Mouse (Mus musculus): Measurements from ENCODE around the gene Ttll12.

The Ttll12 gene

DNA sequence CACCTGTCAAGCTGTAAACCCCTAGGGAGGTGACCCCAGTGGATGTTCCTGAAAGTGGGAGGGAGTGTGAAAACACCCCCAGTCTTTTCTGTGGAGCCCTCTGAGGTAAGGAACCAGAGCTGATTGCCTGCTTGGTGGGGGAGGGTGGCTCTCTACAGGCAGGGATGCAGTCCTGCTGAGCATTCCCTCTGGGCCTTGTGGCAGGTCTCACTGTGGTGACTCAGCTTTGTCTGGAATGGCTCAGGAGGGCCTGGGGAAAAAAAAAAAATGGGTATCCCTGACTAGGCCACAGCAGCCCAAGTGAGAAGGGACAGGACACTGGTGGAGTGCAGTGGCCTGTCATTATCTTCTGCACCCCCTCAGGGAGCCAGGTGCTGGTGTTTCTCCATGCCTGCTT lies 1.8 kb downstream of the Ttll12 start:
- no peak for DNase-seq

DNA sequence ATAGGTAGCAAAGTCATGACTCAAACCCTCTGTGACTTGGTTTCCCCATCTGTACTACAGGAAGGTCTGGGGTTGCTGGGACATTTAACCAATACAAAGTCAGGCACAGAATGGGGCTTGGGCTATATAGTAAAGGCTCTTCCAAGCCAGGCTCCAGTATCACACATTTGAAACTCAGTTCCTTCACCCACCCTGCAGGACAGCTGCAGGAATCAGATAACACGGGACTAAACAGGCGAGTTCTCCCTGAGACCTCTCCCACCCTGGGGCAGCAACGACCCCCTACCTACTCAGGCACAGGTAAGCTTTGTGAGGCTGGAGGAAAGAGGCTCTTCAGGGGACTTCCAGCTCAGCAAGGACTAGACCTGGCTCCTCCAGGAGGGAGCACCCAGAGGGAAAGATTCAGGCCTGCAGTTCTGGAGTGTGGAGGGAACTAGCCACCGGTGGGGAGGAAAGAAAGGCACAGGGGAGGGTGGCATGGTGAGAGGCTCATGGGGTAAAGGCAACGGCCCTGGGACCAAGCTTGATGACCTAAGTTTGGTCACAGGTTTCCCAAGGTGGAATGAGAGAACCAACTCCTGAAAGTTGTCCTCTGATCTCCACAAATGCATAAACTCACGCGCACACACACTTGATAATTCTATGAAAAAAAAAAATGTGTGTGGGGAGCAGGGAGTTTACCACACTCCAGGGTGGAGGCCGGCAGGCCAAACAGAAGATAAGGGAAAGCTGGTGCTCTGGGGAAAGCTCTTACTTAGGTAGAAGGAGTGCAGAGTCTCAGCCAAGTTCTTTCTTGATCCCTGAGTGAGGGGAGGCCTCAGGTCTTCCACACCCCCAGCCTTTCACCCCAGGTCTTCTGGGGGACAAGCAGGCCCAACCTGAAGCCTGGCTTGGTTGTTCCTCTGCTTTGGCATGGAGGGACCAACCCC lies 2.4 kb downstream of the Ttll12 start:
- DNase-seq, result no peak

DNA sequence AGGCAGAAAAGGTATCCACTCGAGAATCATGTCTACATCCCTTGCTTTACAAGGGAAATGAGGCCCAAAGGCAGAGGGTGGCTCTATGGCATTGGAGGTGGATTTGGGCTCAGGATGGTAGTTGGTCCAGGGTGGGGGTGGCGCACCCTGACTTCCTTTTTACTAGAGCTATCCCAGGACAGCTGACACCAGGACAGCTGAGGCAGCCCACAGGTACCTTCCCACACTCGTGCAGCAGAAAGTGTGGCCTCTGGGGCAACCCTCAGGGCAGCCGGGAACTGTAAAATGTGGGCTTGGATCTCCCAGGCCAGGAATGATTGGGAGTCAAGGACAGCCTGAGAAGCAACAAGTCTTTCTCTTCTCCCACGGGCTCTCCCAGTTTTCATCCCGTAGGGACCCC lies 3.2 kb downstream of the Ttll12 start:
- no peak for DNase-seq

DNA sequence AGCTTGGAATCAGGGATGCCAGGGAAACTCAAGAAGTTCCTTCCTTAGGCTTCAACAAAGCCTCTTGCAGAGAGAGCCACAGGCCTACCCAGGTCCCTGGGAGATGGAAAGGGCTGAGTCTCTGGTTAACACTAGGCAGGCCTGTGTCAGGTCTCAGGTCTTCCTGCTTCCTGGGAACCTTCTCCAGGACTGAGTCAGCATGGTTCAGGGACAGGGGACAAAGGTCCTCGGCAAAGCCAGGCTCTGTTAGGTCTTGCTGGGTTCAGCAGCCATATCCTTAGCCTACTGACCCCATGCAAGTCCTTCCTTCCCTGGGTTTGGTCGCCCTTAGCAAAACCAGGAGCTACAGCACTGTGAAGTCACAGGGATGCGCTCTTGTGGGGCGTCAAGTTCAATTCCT lies 4.1 kb downstream of the Ttll12 start:
- no peak for DNase-seq

DNA sequence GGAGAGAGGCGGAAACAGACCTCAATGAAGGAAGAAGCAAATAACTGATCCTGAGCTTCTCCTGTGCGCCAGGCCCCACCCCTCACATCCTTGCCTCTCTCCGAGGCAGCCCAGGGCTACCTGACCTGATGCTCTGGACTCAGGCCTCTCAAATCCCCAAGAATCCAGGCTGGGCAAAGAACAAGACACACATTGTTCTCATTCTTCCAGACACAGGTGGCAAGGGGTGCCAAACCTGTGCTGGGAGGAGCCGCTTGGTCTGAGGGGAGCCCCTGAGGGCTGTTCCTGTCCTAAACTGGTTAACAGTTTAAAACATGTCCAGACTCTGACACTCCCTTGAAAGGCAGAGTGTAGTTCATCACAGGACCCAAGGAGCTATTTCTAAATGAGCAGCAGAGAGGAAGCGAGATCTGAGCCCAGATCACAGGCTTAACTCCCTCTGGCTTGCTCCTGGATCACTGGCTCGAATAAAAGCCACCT lies 10.2 kb downstream of the Ttll12 start:
- no peak for DNase-seq

DNA sequence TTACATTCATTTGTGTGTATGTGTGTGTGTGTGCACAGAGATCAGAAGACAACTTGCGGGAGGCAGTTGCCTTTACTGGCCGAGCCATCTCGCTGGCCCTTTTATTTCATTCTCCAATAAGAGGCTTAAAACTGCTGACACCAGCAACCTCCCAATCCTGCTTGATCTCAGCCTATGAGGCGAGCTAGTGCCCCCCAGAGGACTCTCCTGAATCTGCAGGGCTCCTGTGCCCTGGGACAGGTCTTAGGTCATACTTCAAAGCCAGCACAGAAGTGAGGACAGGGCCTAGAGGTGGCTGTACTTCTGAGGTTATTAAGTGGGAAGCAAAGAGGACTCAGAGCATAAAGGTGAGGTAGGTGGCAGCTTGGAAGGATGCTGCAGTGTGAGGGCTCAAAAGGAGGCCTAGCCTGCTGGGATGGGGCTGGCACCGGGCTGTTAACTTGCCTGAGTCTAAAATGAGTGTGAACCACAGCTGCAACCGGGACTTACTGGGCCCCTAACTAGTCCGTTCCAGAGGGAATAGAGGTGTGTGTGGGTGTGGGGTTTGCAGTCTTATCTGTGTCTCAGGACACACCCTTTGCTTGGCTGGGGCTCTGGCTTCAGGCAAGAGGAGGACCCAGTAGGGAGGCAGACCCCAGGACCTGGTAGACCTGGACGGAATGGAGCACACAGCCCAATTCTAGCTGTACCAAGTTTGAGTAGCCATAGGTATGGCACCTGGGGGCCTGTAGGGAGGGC lies 11.4 kb downstream of the Ttll12 start:
- peak; percentile 38 to 46 for DNase-seq

DNA sequence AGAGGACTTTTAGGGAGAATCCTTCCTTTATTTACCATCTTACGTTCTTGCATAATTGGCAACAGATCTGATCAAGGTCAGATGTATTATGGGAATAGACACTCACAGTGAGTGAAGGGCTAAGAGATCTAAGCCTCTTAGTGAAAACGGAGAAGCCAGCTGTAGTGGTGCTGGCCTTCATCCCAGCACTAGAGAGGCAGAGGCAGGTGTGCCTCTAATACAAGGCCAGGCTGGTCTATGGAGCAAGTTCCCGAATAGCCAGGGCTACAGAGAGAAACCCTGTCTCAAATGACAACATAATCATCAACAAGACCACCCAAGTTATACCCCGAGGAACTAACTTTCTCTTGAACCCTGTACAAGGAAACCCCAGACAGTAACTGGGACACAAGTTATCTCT lies 12.0 kb downstream of the Ttll12 start:
- no peak for DNase-seq

DNA sequence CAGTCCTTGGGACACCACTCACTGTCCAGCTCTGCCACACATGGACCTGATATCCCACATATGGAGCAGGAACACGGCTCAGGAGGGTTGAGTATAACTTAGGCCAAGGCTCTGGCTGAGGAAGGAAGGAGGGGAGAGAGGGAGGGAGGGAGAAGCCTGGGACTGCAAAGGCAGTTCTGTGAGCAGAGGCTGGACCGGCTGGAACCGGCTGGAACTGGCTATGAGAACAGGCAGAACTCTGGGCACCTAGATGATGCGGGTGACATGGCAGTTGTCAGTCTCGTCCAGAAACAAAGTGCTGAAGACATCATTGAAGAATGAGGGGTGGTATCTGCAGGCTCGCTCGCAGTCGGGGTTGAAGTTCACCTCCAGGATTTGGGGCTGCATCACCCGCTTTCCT lies 18.3 kb downstream of the Ttll12 start:
- no peak for DNase-seq

DNA sequence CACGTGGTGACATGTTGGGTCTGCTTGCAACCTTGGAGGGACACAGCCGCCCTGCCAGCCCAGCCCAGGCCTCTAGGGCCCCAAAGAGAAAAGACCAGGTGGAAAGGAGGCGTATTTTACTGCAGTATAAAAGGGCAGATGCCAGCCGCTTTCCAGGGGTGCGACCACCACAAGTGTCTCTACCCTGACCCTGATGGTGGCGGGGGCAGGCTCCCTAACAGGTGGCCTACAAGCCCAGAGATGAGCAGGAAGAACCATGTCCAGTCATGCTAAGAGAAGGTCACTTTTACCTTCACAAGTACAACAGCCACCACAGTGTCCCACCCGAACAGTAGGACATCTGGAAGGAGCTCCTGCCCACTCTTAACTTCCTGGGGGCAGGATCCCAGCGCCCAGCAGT lies 19.4 kb downstream of the Ttll12 start:
- no peak for DNase-seq

DNA sequence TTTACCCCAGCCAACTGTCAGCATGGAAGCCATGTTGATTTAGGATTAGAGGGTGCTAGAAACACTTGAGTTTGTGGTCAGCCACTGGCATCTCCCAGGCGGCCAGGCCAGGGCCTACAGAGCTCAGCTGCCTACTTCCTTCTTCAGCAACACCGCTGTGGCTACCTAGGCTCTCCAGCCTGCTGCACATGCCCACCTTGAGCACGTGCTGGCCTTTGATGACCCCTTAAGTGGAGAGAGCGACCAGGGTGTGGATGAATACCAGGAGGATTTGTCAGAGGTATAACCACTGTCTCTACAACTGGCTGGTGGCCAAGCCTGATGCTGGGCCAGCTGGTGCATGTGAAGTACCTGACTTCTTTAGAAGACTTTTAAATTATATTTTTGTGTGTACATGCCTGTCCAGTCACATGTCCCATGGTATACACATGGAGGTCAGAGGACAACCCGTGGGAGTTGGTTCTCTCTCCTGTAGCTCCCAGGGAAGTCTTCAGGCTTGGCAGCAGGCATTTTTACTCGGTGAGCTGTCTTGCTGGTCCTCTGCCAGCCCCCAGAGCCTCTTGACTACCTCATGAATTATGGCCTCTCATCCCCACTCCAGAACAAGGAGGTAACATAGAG lies 20.1 kb downstream of the Ttll12 start:
- no peak for DNase-seq

DNA sequence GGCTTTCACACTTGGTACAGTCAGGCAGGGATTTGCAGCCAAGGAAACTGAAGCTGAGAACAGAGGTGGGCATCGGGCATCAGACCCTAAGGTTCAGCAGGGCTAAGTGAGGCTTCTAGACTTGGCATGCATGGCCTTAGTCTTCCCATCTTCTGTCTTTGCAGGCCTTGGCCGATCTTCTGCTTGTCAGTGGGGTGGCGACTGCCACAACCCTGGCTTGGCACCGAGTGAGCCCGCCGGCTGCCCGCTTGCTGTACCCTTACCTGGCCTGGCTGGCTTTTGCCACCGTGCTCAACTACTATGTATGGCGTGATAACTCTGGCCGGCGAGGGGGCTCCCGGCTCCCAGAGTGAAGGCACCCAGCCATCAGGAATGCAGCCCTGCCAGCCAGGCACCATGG lies 21.4 kb downstream of the Ttll12 start:
- DNase-seq, result no peak

DNA sequence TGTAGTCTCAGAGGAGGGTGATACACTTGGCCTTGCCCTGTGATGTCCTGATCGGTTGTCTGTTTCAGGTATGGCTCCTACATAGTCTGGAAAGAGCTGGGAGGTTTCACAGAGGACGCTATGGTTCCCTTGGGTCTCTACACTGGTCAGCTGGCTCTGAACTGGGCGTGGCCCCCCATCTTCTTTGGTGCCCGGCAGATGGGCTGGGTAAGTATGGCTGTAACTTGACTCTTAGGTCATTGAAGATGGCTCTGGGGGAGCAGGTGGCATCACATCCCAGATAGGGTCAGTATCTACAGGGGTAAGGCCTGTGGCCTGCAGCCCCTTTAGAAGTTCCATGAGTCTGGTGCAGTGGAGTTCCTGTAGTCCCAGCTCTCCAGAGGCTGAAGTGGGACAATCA lies 22.8 kb downstream of the Ttll12 start:
- DNase-seq, result no peak

DNA sequence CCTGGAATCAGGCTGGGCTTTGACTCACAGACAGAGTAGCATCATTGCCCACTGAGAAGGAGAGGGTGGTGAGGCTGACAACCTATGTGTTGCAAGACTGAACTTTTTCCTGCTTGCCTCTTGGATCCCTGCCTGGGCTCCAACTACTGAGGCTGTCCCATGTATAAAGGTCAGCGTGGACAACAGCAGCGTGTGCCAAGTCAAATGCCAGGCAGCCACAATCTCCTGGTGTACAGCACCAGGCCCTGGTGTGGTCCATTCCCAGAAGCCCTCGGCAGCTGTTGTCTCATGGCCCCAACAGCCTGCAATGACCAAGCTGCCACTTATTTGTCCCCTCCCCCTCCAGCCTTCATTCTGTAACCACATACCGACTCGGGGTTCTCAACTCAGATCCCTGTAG lies 23.3 kb downstream of the Ttll12 start:
- no peak for DNase-seq

DNA sequence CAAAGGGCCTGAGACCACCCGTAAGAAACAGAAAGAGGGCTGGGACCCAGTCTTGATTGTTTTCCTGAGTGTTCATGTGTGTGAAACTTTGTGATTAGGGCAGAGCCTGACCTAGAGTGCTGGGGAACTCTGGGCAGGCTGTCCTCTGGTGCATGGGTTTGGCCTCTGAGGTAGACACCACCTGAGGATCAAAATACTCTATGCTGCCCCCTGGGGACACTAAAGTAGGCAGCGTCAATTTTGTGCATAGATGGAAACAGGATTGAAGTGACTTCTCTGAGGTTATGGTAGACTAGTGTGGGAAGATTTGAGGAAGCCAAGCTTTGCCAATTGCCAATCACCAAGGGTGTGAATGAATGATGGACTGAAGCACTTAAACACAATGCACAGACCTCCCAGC lies 24.3 kb downstream of the Ttll12 start:
- DNase-seq, result peak; percentile 25 to 27

DNA sequence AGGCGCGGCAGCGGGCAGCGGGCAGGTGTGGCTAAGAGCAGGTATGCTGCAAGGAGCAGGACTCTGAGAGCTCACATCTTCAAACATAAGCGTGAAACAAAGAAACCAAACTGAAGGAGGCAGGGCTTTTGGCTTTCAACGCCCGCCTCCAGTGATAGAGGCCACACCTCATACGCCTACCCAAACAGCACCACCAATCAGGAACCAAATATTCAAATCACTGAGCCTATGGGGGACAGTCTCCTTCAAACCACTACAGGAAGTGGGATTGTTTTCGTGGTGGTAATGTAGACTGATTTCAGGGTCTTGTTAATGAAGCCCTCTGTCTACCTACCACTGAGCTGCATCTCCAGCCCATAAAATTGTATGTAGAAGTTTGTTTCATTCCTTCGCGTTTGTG lies 25.3 kb downstream of the Ttll12 start:
- no peak for DNase-seq

DNA sequence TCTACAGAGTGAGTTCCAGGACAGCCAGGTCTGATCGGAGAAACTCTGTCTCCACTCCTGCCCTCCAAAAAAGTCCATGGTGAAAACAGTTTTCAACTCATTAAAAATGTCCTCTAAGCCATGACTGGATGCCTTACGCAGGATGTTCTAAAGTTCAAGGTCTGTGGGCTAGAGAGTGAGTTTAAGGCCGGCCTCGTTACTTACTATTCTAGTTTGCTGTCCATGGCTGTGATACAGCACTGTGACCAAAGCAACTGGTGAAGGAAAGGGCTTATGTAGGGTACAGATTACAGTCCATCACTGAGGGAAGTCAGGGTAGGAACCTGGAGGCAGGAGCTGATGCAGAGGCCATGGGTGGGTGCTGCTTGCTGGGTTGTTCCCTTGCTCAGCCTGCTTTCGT lies 26.4 kb downstream of the Ttll12 start:
- DNase-seq, result no peak

DNA sequence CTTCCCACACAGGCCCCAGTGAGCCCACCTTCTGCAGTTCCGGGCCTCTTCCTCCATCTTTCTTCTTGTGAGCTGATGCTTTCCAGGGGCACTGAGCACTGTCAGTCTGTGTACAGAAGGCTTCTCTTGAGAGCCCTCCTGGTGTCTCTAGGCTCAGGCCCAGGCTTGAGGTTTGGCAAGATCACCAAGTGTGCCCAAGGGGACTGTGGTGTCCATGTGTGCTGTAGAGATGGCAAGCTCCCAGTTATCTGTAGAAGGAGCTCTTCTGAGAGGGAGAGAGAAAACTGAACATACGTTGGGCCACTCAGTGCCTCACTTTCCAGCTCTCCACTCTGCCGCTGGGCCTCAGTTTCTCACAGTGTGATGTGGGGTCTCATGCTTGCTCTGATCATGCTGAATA lies 27.2 kb downstream of the Ttll12 start:
- no peak for DNase-seq

DNA sequence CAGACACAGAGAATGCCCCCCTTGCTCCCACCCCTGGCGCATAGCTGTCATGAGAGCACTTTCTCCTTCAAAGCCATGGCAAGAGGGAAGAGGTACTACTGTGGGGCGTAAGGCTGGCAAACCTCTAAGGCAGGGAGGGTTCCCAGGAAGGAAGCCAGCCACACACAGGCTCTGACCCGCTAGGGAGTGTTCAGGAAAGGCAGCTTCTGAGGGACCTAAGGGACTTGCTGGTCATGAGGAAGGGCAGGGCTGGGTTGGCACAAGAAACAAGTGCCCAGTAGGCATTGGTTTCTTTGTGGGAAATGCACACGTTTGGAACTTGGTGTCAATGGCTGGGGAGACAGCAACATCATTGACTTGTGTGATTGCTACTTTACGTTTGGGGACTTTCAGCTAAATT lies 29.0 kb downstream of the Ttll12 start:
- no peak for DNase-seq

DNA sequence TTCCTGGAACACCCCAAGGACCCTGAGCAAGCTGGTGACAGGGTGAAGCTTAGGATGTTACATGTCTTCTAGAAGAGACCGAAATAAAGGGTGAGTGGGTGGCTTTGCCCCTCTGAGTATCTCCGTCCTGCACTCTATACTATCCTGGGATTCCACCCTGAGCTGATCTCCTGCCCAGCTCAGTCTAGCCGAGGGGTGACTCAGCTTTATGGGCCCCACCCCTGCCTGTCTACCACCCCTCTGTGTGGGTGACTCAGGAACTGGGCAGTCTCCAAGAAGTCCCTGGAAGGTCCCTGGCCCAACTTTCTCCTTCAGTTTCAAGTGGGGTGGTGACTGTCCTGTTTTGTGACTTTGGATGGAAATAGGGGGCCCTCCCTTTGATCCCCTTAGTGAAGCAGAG lies 29.5 kb downstream of the Ttll12 start:
- no peak for DNase-seq

DNA sequence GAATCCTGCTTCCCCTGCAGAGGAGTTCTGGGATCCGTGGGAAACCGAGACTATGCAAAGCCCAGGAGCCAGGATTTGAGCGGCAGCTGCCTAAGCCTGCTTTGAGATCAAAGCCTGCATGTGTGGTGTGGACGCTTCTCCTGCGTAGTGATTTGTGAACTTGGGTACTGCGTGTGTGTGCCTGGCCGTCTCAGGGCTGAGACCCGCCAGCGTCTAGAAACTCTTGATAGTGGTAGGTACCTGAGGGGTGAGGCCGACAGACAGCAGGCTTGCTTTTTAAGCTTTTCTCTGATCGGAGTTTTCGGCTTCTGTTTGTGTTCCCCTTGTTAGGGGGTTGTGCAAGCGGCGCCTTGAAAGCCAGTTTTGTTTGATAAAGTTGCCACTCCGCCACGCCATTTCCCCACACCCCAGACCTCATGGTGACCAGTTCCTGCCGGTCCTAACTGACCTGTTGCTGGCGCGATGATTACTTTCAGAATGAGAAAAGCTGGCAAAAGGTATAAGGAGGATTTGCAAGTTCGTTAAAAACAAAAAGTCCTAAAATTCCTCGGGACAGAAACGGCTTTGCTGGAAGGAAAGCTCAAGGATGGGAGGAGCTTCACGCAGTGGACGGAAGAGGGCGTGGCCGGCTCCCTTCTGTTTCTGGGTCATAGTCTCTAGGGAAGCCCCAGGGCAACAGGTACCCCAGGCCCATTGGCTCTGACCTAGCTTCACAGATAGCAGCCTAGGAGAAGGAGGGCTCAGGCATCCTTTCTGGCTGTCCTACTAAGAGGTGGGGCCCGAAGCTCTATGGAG lies 30.9 kb downstream of the Ttll12 start:
- DNase-seq, result peak; percentile 43 to 51

DNA sequence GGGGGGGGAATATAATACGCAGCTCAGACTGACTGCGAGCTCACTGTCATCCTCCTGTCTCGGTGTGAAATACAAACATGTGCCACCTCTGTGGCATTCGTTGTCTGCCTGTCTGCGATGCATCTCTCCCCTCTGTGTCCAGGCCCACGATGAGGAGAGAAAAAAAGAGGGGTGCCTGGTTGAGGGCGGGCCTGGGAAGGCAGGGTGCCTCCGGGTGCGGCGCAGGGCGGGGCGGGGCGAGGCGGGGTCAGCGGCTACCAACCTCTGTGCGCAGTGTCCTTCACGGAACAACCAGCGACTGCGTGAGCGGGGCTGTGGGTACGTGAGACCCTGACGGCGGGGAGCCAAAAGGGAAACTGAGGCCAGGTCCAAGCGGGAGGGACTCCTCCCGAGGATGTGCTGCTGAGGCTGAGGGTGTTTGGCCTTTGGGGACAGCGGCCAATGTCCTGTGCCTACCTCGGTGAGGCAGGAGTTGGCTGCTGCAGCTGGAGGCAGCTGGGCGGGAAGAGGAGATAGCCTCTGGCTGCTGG lies 31.6 kb downstream of the Ttll12 start, which contains the start of the genes Tspo and Mcat:
Tspo (plus strand) TSS at position 266 of the 530 bp plus-strand sequence.
Mcat (minus strand) TSS at position 461 of the 530 bp plus-strand sequence.
- DNase-seq, result peak; percentile 69

DNA sequence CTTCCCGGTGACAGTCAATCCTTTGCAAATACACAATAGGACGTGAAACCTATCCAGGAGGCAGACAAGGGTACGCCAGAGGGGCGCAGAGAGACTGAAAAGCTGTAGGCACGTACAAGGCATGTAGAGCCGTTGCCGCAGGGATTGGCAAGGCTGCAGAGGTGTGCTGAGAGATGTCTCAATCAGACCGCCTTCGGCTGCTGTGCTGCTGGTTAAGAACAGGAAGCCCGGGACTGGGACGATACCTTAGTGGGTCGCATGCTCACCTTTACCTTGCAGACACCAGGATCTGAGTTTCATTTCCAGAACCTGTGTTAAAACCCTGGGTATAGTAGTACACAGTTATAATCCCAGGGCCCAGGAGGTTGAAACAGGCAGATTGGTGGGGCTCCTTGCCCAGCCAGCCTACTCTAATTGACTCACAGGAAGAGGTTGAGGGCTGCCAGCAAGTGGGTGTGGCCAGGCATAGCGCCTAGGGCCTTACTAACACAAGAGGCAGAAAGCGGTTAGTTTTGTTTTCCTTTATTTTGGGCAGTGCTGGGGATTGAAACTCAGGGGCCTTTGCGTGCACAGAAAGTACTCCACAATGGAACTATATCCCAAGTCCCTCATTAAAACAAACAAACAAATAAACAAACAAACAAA lies 32.2 kb downstream of the Ttll12 start:
- DNase-seq, result peak; percentile 74 to 76
